In the genomic region with DNA sequence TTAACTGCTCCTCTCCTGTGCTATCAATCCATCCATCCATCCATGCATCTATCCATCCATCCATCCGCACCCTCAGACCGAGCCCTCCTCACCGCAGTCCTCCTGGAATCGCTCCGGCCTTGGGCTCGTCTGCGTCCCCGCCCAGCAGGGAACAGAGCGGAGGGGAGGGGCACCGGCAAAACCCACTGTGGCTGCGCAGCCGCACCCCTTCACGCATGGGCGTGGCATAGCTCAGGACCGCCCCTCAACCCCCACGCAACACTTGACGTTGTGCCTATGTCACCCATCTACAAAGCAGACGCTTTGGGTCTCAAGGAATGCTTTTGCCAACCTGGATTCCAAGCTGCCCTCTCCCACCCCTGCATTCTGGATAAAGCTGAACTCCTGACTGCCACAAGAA, we compare ENCODE assay signal across 8 mouse cellular contexts. TPM values are rescaled to one million over a fixed set of nuclear protein-coding genes. Genes with fewer than 3 reads are reported as not detected.
DNase-seq lines count a peak whose midpoint lies in the region; TF ChIP-seq lines count a peak whose summit lies in the region.

A gene (minus strand): TSS at position 137 of the 400 bp plus-strand sequence.

- peak within 1 kb of the TSS; percentile 75 for H3K4me3 ChIP-seq in cortical plate, adult 2 months (ENCODE audit: insufficient read depth, low read length)
- peak within 1 kb of the TSS; percentile 12 for H3K4me3 ChIP-seq in megakaryocyte, embryonic 14.5 days (replicated peaks)

- peak; percentile 97 for TF ChIP-seq POLR2A in cortical plate, adult 2 months (IDR thresholded peaks at IDR 0.05; ENCODE audit: extremely low read depth, insufficient read depth, low read length)

- H3K27ac ChIP-seq in cortical plate, adult 2 months (ENCODE audit: insufficient read depth, low read length): peak within 1 kb of the TSS; percentile 60

- peak; percentile 92 to 96 for DNase-seq in adrenal gland, adult (ENCODE audit: inconsistent age in 2 of 2, low spot score in 1 of 2)
- DNase-seq in gastrocnemius, postnatal 14 days: peak; percentile 85
- peak; percentile 77 for DNase-seq in induced T-regulatory cell, adult 2 months (ENCODE audit: low read depth)
- peak; percentile 88 to 96 for DNase-seq in left cerebral cortex, adult 9 months (ENCODE audit: low spot score in 2 of 2)
- peak; percentile 96 to 97 for DNase-seq in right cerebral cortex, postnatal 10 days (ENCODE audit: low spot score in 2 of 2)
- DNase-seq in urinary bladder, postnatal 10 days (ENCODE audit: low spot score): peak; percentile 39

- peaks cover 16% of the 10 kb centered on the region for H3K27me3 ChIP-seq in megakaryocyte, embryonic 14.5 days (replicated peaks)

- peaks cover 62% of the 10 kb centered on the region for H3K36me3 ChIP-seq in megakaryocyte, embryonic 14.5 days (replicated peaks; ENCODE audit: low read length)

- TF ChIP-seq CTCF in cortical plate, adult 2 months (IDR thresholded peaks at IDR 0.05; ENCODE audit: extremely low read depth, insufficient read depth, low read length): no peak

- H3K9me3 ChIP-seq in megakaryocyte, embryonic 14.5 days: no peaks in the 10 kb centered on the region

- H3K4me1 ChIP-seq in cortical plate, adult 2 months (ENCODE audit: control insufficient read depth, insufficient read depth, low read length): no peaks in the 10 kb centered on the region
- peaks cover 76% of the 10 kb centered on the region for H3K4me1 ChIP-seq in megakaryocyte, embryonic 14.5 days

- intact Hi-C loops in gastrocnemius, postnatal 14 days (cut with DNase I; ENCODE audit: low total_unique reads): loop anchor here (5.0 kb wide), 1 partner anchor 64 kb away; no protein-coding TSS in a partner anchor

RNA-seq across cellular contexts. Expression of the gene that starts here (rescaled TPM):
- 199 and 214 TPM in 2 replicates for polyA plus RNA-seq in cortical plate, adult 2 months (2012; rRNA removed)
- 10 to 100 TPM; 10.3 TPM for total RNA-seq in gastrocnemius, postnatal 14 days (2021)
- polyA plus RNA-seq in megakaryocyte, embryonic 14.5 days (2012; ENCODE audit: insufficient read depth, low replicate concordance): 10.9 and 15.1 TPM in 2 replicates

Comparison
In these comparisons a context has a peak if more than half of its experiments do, and no peak if none do; other contexts are left out.
1. Peak in every context shown above with its lines: DNase-seq, H3K4me3 ChIP-seq and H3K27ac ChIP-seq.
2. RNA of the gene that starts here (polyA plus RNA-seq): 199 to 214 TPM in cortical plate, adult 2 months; 10.9 to 15.1 TPM in megakaryocyte, embryonic 14.5 days; every median in the first group is over 10 times any median in the second.
3. DNase-seq: peak in every context shown above with its lines; median percentile 96 in right cerebral cortex, postnatal 10 days; 94 in adrenal gland, adult; 92 in left cerebral cortex, adult 9 months; 85 in gastrocnemius, postnatal 14 days; 77 in induced T-regulatory cell, adult 2 months; 39 in urinary bladder, postnatal 10 days.